Mouse (Mus musculus): Measurements from ENCODE around the gene Mtch1.

DNA sequence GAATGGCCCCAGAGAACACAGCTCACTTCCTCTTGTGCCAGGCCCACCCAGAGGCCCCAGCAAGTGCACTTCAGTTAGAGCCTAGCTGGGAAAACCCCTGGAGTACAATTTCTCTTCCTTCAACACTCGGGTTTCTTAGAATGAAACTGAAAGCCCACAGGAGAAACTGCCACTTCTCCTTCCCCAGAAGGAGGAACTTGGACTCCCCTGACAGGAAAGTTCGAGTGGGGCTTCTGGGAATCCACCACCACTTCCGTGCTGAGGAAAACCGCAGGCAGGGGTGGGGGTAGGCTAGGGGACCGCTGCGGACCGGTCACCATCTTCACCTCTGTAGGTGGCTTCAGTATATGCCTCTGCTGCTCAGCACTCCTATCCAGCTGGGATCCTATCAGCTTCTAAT is 47.6 kb upstream of the Mtch1 start:
- TF ChIP-seq GATA1 (IDR thresholded peaks at IDR 0.05; ENCODE audit: borderline replicate concordance, low read length): no peak
- TF ChIP-seq FLI1 (IDR thresholded peaks at IDR 0.05; ENCODE audit: low read length): no peak

Measured in megakaryocyte, embryonic 14.5 days (primary cell).